Mouse (Mus musculus): ENCODE results near the gene Ccdc155.
"Not testable (repeated sequence)": the region's sequence is repeated elsewhere in the genome, so short reads cannot be mapped to it uniquely, and the experiment has no call there.

Gene Ccdc155

DNA sequence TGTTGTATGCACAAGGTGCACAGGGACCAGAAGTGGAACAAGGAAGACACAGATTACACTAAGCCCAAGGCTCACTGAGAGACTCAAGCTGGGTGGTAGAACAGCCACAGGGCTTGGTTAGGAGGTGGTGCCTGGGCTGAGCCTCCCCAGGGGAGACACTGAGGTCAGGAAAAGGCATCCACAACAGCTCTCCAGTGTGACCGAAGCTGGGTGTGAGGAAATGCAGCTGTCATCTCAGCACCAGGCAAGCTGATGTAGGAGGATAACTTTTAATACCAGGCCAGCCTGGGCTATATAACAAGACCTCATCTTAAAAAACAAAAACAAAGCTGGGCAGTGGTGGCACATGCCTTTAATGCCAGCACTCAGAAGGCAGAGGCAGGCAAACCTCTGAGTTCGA lies 13.5 kb downstream of the Ccdc155 start:
- DNase-seq (ENCODE audit: low spot score in 2 of 2) = no peak

- no peak for DNase-seq (ENCODE audit: low spot score in 2 of 2)
Observed at GRCm38 (mm10) chr7:45190186-45190585, 14.5 kb downstream of the Ccdc155 start.

DNA sequence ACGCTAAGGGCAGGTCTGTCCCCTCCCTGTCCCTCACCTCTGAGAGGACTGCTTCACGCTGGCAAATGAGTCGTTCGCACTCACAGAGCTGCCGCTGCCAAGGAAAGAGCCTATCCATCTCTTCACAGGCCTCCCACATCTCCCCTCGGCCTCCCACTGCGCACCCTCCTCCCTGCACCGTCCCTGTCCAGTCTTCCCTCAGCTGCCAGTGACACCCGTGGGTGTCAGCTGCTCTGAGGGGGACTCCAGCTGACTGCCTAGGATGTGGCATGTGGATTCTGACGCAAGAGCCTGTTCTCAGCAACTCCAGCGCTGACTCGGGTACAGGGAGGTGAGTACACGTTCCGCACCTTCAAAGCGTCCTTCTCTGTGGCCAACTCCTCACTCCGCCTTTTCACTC lies 15.1 kb downstream of the Ccdc155 start:
- DNase-seq (ENCODE audit: low spot score in 2 of 2) = no peak

GRCm38 (mm10) chr7:45185921-45186320 lies 18.8 kb downstream of the Ccdc155 start:
- DNase-seq (ENCODE audit: low spot score in 2 of 2) = no peak

DNA sequence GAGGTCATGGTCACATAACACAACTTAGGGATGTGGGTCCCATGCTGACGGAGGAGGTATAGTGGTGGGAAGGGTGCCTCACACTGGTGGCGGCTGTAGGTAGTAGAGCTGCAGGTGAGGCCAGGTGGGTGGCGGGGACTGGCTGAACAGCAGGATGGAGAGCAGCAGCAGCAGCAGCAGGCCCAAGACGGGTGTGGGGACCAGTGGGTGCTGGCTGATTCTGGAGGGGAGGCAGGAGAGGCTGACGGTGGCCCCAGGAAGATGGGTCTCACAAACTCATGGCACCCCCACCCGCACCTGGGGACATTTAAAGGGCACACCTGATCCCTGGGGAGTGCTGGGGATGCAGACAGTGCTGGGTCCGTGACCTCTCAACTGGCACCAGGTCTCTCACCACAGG lies 21.0 kb downstream of the Ccdc155 start:
- no peak for DNase-seq (ENCODE audit: low spot score in 2 of 2)

GRCm38 (mm10) chr7:45182606-45183005 lies 22.1 kb downstream of the Ccdc155 start:
- no peak for DNase-seq (ENCODE audit: low spot score in 2 of 2)

GRCm38 (mm10) chr7:45182199-45182601 lies 22.5 kb downstream of the Ccdc155 start:
- peak; percentile 76 to 81 for DNase-seq (ENCODE audit: low spot score in 2 of 2)

- DNase-seq (ENCODE audit: low spot score in 2 of 2) = no peak
Observed at GRCm38 (mm10) chr7:45181540-45181939, 23.2 kb downstream of the Ccdc155 start.

GRCm38 (mm10) chr7:45180896-45181477 lies 23.7 kb downstream of the Ccdc155 start, which contains the start of gene Pth2:
Pth2 (plus strand) TSS chr7:45180995.
- no peak for DNase-seq (ENCODE audit: low spot score in 2 of 2)

GRCm38 (mm10) chr7:45179469-45179868 lies 25.2 kb downstream of the Ccdc155 start, which contains the start of gene Gfy:
Gfy (minus strand) TSS chr7:45179569.
- no peak for DNase-seq (ENCODE audit: low spot score in 2 of 2)

DNA sequence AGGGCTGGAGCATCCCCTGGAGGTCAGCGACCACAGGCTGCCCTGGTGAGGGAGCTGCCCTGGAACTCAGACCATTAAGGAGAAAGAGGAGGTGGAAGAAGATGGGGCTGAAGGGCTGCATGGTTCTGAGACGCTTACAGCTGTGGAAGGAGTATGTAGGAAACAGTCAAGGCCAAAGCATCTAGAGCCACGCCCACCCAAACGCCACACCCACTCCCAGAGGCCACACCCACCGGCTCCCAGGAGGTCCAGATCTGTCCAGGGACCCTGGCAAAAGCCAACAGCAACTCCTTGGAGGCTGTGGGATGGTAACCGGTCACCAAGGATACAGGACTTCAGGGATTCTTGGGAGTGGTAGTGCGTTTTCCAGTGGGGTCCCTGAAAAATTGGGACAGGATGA lies 26.1 kb downstream of the Ccdc155 start:
- no peak for DNase-seq (ENCODE audit: low spot score in 2 of 2)

- no peak for DNase-seq (ENCODE audit: low spot score in 2 of 2)
Observed at GRCm38 (mm10) chr7:45176356-45176755, 28.3 kb downstream of the Ccdc155 start.

DNA sequence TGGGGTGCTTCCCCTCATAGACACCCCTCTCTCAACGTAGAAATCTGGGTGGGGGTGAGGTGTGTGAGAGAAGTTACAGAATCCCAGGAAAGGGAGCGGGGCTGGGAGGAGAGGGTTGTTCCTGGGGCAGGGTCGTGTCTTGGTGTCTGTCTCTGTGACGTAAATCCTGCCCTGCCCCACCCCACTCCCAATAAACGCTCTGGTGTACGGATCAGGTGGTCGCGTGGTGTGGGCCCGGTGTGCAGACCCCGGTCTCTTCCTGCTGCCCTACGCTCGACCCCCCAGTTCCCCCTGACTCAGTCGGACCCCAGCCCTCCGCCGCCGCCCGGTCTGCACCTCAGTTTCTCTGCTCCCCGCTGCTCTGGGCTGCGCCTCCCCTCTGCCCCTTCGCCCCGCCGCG lies 28.8 kb downstream of the Ccdc155 start:
- DNase-seq (ENCODE audit: low spot score in 2 of 2) = no peak

DNA sequence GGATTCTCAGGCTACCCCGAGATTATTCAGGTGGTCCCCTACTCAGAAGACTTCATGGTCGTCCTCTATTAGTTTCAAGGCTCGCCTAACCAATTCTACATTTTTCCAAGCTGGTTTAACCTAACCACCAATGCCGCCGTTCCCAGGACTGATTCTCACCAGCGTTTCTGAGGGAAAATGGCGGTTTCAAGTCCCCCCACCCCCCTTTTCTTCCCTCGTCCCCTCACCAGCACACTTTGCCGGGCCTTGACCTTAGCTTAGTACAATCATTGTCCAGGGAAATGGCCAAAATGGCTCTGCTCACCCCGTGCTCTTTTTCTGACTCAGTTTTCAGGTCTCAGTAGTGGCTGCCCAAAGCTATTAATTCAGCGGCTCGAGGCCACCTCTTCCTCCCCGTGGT lies 29.3 kb downstream of the Ccdc155 start:
- DNase-seq (ENCODE audit: low spot score in 2 of 2) = no peak

DNA sequence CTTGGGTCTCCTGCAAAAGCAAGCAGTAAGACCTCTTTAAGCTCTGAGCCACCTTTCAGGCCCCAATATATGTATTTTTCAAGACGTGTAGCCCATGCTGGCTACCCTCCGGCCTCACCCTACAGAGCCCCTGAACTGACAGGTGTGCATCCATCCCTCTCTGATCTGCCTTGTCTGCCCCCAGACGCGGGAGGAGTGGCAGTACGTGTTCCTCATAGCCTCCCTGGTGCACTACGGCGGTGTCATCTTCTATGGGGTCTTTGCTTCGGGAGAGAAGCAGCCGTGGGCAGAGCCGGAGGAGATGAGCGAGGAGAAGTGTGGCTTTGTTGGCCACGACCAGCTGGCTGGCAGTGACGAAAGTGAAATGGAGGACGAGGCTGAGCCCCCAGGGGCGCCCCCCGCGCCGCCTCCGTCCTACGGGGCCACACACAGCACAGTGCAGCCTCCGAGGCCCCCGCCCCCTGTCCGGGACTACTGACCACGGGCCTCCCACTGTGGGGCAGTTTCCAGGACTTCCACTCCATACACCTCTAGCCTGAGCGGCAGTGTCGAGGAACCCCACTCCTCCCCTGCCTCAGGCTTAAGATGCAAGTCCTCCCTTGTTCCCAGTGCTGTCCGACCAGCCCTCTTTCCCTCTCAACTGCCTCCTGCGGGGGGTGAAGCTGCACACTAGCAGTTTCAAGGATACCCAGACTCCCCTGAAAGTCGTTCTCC lies 30.0 kb downstream of the Ccdc155 start:
- DNase-seq (ENCODE audit: low spot score in 2 of 2) = no peak

DNA sequence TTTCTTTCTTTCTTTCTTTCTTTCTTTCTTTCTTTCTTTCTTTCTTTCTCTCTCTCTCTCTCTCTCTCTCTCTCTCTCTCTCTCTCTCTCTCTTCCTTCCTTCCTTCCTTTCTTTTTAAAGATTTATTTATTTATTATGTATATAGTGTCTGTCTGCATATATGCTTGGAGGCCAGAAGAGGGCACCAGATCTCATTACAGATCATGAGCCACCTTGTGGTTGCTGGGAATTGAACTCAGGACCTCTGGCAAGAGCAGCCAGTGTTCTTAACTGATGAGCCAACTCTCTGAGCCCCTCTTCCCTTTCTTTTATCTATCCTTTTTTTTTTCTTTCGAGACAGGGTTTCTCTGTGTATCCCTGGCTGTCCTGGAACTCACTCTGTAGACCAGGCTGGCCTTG lies 30.9 kb downstream of the Ccdc155 start:
- DNase-seq (ENCODE audit: low spot score in 2 of 2) = not testable (repeated sequence)

DNA sequence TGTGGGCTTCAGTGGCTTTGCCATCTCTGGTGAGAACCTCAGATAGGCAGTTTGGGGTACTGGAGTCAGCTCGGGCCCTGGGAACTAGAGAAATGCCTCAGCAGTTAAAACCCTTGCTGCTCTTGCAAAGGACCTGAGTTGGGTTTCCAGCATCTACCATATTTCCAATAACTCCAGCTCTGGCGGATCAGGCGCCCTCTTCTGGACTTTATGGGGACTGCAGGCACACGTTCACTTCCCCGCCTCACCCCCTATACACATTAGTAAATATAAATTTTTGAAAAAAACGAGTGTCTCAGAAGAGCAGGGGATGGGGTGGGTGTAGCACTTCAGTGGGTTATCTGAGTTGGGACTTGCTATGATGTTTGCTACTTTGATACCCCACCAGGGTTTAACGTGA lies 31.7 kb downstream of the Ccdc155 start:
- peak in 1 of 2 experiments; percentile 36 for DNase-seq (ENCODE audit: low spot score in 2 of 2)

GRCm38 (mm10) chr7:45169495-45169894 lies 35.2 kb downstream of the Ccdc155 start:
- DNase-seq (ENCODE audit: low spot score in 2 of 2) = no peak

- no peak for DNase-seq (ENCODE audit: low spot score in 2 of 2)
Observed at GRCm38 (mm10) chr7:45168656-45169055, 36.0 kb downstream of the Ccdc155 start.

- DNase-seq (ENCODE audit: low spot score in 2 of 2) = no peak
Observed at GRCm38 (mm10) chr7:45167761-45168445, 36.8 kb downstream of the Ccdc155 start.

DNA sequence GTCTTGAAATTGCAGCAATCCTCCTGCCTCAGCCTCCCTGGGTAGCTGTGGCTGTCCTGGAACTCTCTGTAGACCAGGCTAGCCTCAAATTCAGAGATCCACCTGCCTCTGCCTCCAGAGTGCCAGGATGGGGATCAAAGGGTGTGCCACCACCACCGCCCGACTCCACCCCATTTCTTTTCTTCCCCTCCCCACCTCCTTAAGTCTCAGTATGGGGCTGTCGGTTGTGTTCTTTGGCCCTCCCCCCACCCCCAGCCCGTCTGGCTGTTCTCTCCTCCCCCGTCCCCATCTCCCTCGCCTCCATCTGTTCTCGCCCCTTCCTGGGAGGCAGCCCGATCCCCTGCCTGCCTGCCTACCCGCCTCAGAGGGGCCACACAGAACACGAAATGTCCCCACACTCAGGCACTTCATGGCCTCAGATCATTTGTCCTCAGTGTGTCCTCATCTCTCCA lies 37.7 kb downstream of the Ccdc155 start:
- DNase-seq (ENCODE audit: low spot score in 2 of 2) = no peak

DNA sequence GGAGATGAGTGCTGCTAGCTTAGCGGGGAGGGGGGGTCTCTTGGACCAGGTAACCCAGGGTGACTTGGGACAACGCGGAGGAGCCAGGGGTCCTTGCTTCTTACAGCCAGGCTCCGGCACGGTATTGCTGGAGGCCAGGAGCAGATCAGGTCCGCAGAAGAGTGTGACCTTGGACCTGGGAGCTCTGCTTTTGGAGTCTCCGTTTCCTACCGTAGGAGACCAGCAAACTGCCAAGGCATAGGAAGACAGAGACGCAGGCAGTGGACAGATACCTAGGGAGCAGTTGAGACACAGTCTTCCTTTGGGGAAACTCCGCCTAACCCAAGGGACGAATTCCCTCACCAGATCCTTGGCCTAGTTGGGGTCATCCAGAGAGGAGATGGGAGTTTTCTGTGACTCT lies 39.0 kb downstream of the Ccdc155 start:
- no peak for DNase-seq (ENCODE audit: low spot score in 2 of 2)

GRCm38 (mm10) chr7:45164833-45165232 lies 39.9 kb downstream of the Ccdc155 start:
- no peak for DNase-seq (ENCODE audit: low spot score in 2 of 2)
